Mouse (Mus musculus) 3T3-L1 (cell line): ENCODE measurements around the gene Tpst1.

Experiments
- DNase-seq: peaks from one replicate; pipeline ENCODE4 v3.0.0-alpha.2; 2015; ENCODE audit warnings: low read depth, low spot score

Tpst1 gene

GRCm38 (mm10) chr5:130052510-130052909, 20.6 kb upstream of the Tpst1 start:
- DNase-seq, result no peak

- no peak for DNase-seq
These were observed 20.2 kb upstream of the Tpst1 start for GRCm38 (mm10) chr5:130052955-130053354.

- no peak for DNase-seq
These were observed 17.4 kb upstream of the Tpst1 start for GRCm38 (mm10) chr5:130055688-130056087.

- DNase-seq, result no peak
These were observed 16.8 kb upstream of the Tpst1 start for GRCm38 (mm10) chr5:130056303-130056702.

GRCm38 (mm10) chr5:130059413-130060328, 13.5 kb upstream of the Tpst1 start:
- DNase-seq, result no peak

- no peak for DNase-seq
These were observed 12.8 kb upstream of the Tpst1 start for GRCm38 (mm10) chr5:130060329-130060665.

- no peak for DNase-seq
These were observed 11.0 kb upstream of the Tpst1 start for GRCm38 (mm10) chr5:130062096-130062495.

GRCm38 (mm10) chr5:130063760-130064159, 9.4 kb upstream of the Tpst1 start:
- DNase-seq, result peak; percentile 28

GRCm38 (mm10) chr5:130065579-130065978, 7.5 kb upstream of the Tpst1 start:
- peak; percentile 63 for DNase-seq

GRCm38 (mm10) chr5:130067841-130068264, 5.3 kb upstream of the Tpst1 start:
- no peak for DNase-seq

GRCm38 (mm10) chr5:130074491-130074890, 1.4 kb downstream of the Tpst1 start:
- no peak for DNase-seq

GRCm38 (mm10) chr5:130076396-130076795, 3.3 kb downstream of the Tpst1 start:
- no peak for DNase-seq

- DNase-seq, result peak; percentile 69
These were observed 5.1 kb downstream of the Tpst1 start for GRCm38 (mm10) chr5:130078096-130078833.

GRCm38 (mm10) chr5:130078834-130079156, 5.7 kb downstream of the Tpst1 start:
- no peak for DNase-seq

- DNase-seq, result peak; percentile 87
These were observed 6.3 kb downstream of the Tpst1 start for GRCm38 (mm10) chr5:130079202-130080050.

- DNase-seq, result peak; percentile 42
These were observed 7.0 kb downstream of the Tpst1 start for GRCm38 (mm10) chr5:130080051-130080681.

- DNase-seq, result no peak
These were observed 8.2 kb downstream of the Tpst1 start for GRCm38 (mm10) chr5:130081181-130081881.

- no peak for DNase-seq
These were observed 9.3 kb downstream of the Tpst1 start for GRCm38 (mm10) chr5:130082431-130082830.

GRCm38 (mm10) chr5:130084271-130084670, 11.1 kb downstream of the Tpst1 start:
- DNase-seq, result peak; percentile 40

- peak; percentile 31 for DNase-seq
These were observed 14.9 kb downstream of the Tpst1 start for GRCm38 (mm10) chr5:130088008-130088407.

GRCm38 (mm10) chr5:130088612-130089011, 15.5 kb downstream of the Tpst1 start:
- peak; percentile 54 for DNase-seq
